Mouse (Mus musculus) 416B (cell line): ENCODE measurements at regions not wholly inside any gene's neighbourhood (a gene's known extent, or its start where the extent isn't known, plus 50 kb on each side); places are given as distances from the start of the nearest gene placed in this dataset.
"Not testable (repeated sequence)": the region's sequence is repeated elsewhere in the genome, so short reads cannot be mapped to it uniquely, and the experiment has no call there.

Experiments
- DNase-seq: peaks from one replicate; pipeline ENCODE4 v3.0.0; 2011; ENCODE audit warnings: low read depth

- DNase-seq: no peak
These were observed 85.9 kb downstream of the Osr1 start for GRCm38 (mm10) chr12:9655794-9656193.

- DNase-seq: no peak
These were observed 86.4 kb downstream of the Osr1 start for GRCm38 (mm10) chr12:9656324-9656723.

GRCm38 (mm10) chr12:9657199-9657766, 87.4 kb downstream of the Osr1 start:
- no peak for DNase-seq

GRCm38 (mm10) chr12:9657793-9658192, 87.9 kb downstream of the Osr1 start:
- no peak for DNase-seq

GRCm38 (mm10) chr12:9660299-9660698, 90.4 kb downstream of the Osr1 start:
- DNase-seq: no peak

- DNase-seq: no peak
These were observed 118.9 kb downstream of the Osr1 start for GRCm38 (mm10) chr12:9688776-9689175.

GRCm38 (mm10) chr12:9689541-9689940, 119.6 kb downstream of the Osr1 start:
- no peak for DNase-seq

- no peak for DNase-seq
These were observed 163.0 kb downstream of the Osr1 start for GRCm38 (mm10) chr12:9732921-9733320.

GRCm38 (mm10) chr12:9744709-9745395, 174.9 kb downstream of the Osr1 start:
- no peak for DNase-seq

- DNase-seq: no peak
These were observed 181.6 kb downstream of the Osr1 start for GRCm38 (mm10) chr12:9751261-9752078.

GRCm38 (mm10) chr12:9752079-9752450, 182.1 kb downstream of the Osr1 start:
- DNase-seq: no peak

- DNase-seq: no peak
These were observed 186.5 kb downstream of the Osr1 start for GRCm38 (mm10) chr12:9756411-9756810.

- no peak for DNase-seq
These were observed 190.9 kb downstream of the Osr1 start for GRCm38 (mm10) chr12:9760818-9761217.

- not testable (repeated sequence) for DNase-seq
These were observed 192.4 kb downstream of the Osr1 start for GRCm38 (mm10) chr12:9762291-9762811.

- DNase-seq: no peak
These were observed 192.9 kb downstream of the Osr1 start for GRCm38 (mm10) chr12:9762842-9763241.

- DNase-seq: no peak
These were observed 201.0 kb downstream of the Osr1 start for GRCm38 (mm10) chr12:9770908-9771307.

- DNase-seq: no peak
These were observed 203.0 kb downstream of the Osr1 start for GRCm38 (mm10) chr12:9772875-9773274.

GRCm38 (mm10) chr12:9802284-9802683, 232.4 kb downstream of the Osr1 start:
- no peak for DNase-seq

- no peak for DNase-seq
These were observed 237.5 kb downstream of the Osr1 start for GRCm38 (mm10) chr12:9807406-9807805.

- peak; percentile 14 for DNase-seq
These were observed 263.4 kb downstream of the Osr1 start for GRCm38 (mm10) chr12:9833273-9833672.

GRCm38 (mm10) chr12:9839198-9839845, 269.4 kb downstream of the Osr1 start:
- DNase-seq: no peak

GRCm38 (mm10) chr12:9839949-9840348, 270.0 kb downstream of the Osr1 start:
- DNase-seq: no peak
